Mouse (Mus musculus) forebrain, embryonic 11.5 days (tissue): ENCODE results near the gene Ywhah. TPM values are rescaled to one million over a fixed set of nuclear protein-coding genes. Genes with fewer than 3 reads are reported as not detected.

Experiments used
- ATAC-seq: fragments of 200-750 bp; cut with Nextera tagmentation; replicated peaks from 2 replicates; pipeline ENCODE4 v1.8.0; 2017; ENCODE audit warnings: moderate TSS enrichment; ENCODE audit not compliant: low FRiP score
- DNase-seq: peaks from one replicate; pipeline ENCODE4 v3.0.0-alpha.2; 2017; ENCODE audit warnings: low spot score
- H3K27ac ChIP-seq: fragments of 300-500 bp; sonication (generic); 2 replicates; pipeline ENCODE4 v1.5.1; 2014; ENCODE audit warnings: low read depth, low read length
- H3K27me3 ChIP-seq: fragments of 300-500 bp; sonication (generic); 2 replicates; pipeline ENCODE4 v1.6.1; 2014; ENCODE audit warnings: mild to moderate bottlenecking, low read length, mixed read lengths; ENCODE audit not compliant: control insufficient read depth, insufficient read depth
- H3K36me3 ChIP-seq: fragments of 300-500 bp; sonication (generic); 2 replicates; pipeline ENCODE4 v1.6.1; 2014; ENCODE audit warnings: mild to moderate bottlenecking, low read length, moderate library complexity, mixed read lengths; ENCODE audit not compliant: control insufficient read depth, insufficient read depth
- H3K4me1 ChIP-seq: fragments of 300-500 bp; sonication (generic); replicated peaks from 2 replicates; pipeline ENCODE4 v1.6.1; 2014; ENCODE audit warnings: low read length, mixed read lengths; ENCODE audit not compliant: control insufficient read depth, insufficient read depth
- H3K4me2 ChIP-seq: fragments of 300-500 bp; sonication (generic); 2 replicates; pipeline ENCODE4 v1.6.1; 2014; ENCODE audit warnings: low read depth, mild to moderate bottlenecking, low read length, moderate library complexity, mixed read lengths; ENCODE audit not compliant: severe bottlenecking
- H3K4me3 ChIP-seq: fragments of 300-500 bp; sonication (generic); 2 replicates; pipeline ENCODE4 v1.5.1; 2014; ENCODE audit warnings: low read depth, low read length
- H3K9ac ChIP-seq: fragments of 300-500 bp; sonication (generic); 2 replicates; pipeline ENCODE4 v1.6.1; 2014; ENCODE audit warnings: low read length
- H3K9me3 ChIP-seq: fragments of 300-500 bp; sonication (generic); 2 replicates; pipeline ENCODE4 v1.6.1; 2016; ENCODE audit warnings: low read length, mixed read lengths; ENCODE audit not compliant: control insufficient read depth
- WGBS: fragments of 180-500 bp; shearing (Covaris S2); extraction: QIAGEN DNeasy Blood & Tissue Kit; methylation state at CpG from one replicate; pipeline ENCODE4 v1.1.7; 2014; 5-methylcytosine and 5-hydroxymethylcytosine counted together
- polyA plus RNA-seq: library from polyadenylated mRNA; unstranded; fragments of >200 nt; fragmentation: Nextera tagmentation; extraction: Ambion mirVana; gene quantifications from 2 replicates; pipeline ENCODE4 v1.2.1, GENCODE M21; 2014

Gene Ywhah
- polyA plus RNA-seq, 1 experiment from 2014 or later: 436 TPM

- Histone ChIP-seq H3K4me2 (no peak overlapping the region), H3K4me3 (no peak overlapping the region), H3K9me3 (no peaks in the 10 kb centered on the region), H3K36me3 (no peaks in the 10 kb centered on the region), H3K4me1 (peaks cover 13% of the 10 kb centered on the region), H3K9ac (no peak overlapping the region), H3K27me3 (no peaks in the 10 kb centered on the region), H3K27ac (no peak overlapping the region)
- ATAC-seq (peak; percentile 66; the same call in 1 of the 2 replicates), DNase-seq (no peak)
- WGBS: 45% methylated on average over 8 of the region's 8 CpGs
Measured at GRCm38 (mm10) chr5:33006670-33007069, 11.9 kb upstream of the Ywhah start.

- Histone ChIP-seq H3K27ac (no peak overlapping the region), H3K4me2 (no peak overlapping the region), H3K9ac (no peak overlapping the region), H3K36me3 (no peaks in the 10 kb centered on the region), H3K4me3 (no peak overlapping the region), H3K27me3 (no peaks in the 10 kb centered on the region), H3K9me3 (no peaks in the 10 kb centered on the region), H3K4me1 (peaks cover 13% of the 10 kb centered on the region)
- ATAC-seq (no peak), DNase-seq (no peak)
- 70% methylated on average over 4 of the region's 4 CpGs for whole genome bisulfite sequencing
Measured at GRCm38 (mm10) chr5:33007371-33007770, 11.2 kb upstream of the Ywhah start.

GRCm38 (mm10) chr5:33009301-33009700 is 9.3 kb upstream of the Ywhah start:
- H3K4me2 ChIP-seq: no peak overlapping the region
- no peaks in the 10 kb centered on the region for H3K36me3 ChIP-seq
- peaks cover 13% of the 10 kb centered on the region for H3K4me1 ChIP-seq
- no peaks in the 10 kb centered on the region for H3K9me3 ChIP-seq
- WGBS: 58% methylated on average over 2 of the region's 2 CpGs
- H3K4me3 ChIP-seq: no peak overlapping the region
- H3K9ac ChIP-seq: no peak overlapping the region
- no peak overlapping the region for H3K27ac ChIP-seq
- DNase-seq: no peak
- no peak for ATAC-seq
- no peaks in the 10 kb centered on the region for H3K27me3 ChIP-seq

- no peak overlapping the region for H3K4me3 ChIP-seq
- no peaks in the 10 kb centered on the region for H3K36me3 ChIP-seq
- H3K9me3 ChIP-seq: no peaks in the 10 kb centered on the region
- H3K27me3 ChIP-seq: no peaks in the 10 kb centered on the region
- no peak overlapping the region; the same call in 1 of the 2 replicates for H3K27ac ChIP-seq
- peaks cover 13% of the 10 kb centered on the region for H3K4me1 ChIP-seq
- ATAC-seq (no peak), DNase-seq (no peak)
- H3K9ac ChIP-seq: no peak overlapping the region
- WGBS: 74% methylated on average over 14 of the region's 14 CpGs
- no peak overlapping the region for H3K4me2 ChIP-seq
Measured at GRCm38 (mm10) chr5:33009818-33010812, 8.5 kb upstream of the Ywhah start.

GRCm38 (mm10) chr5:33011132-33012106 is 7.2 kb upstream of the Ywhah start:
- 33% methylated on average over 15 of the region's 15 CpGs for WGBS
- DNase-seq: no peak

GRCm38 (mm10) chr5:33014096-33014495 is 4.5 kb upstream of the Ywhah start:
- no peaks in the 10 kb centered on the region for H3K9me3 ChIP-seq
- 61% methylated on average over 1 of the region's 1 CpGs for WGBS
- no peak for DNase-seq
- no peaks in the 10 kb centered on the region for H3K36me3 ChIP-seq
- peaks cover 15% of the 10 kb centered on the region for H3K4me1 ChIP-seq
- H3K9ac ChIP-seq: no peak overlapping the region
- H3K27me3 ChIP-seq: no peaks in the 10 kb centered on the region
- H3K27ac ChIP-seq: no peak overlapping the region
- H3K4me2 ChIP-seq: no peak overlapping the region
- no peak for ATAC-seq
- H3K4me3 ChIP-seq: no peak overlapping the region

More at GRCm38 (mm10) chr5:33011132-33012106, 7.2 kb upstream of the Ywhah start:
- peak overlapping the region; percentile 41 for H3K9ac ChIP-seq
- no peaks in the 10 kb centered on the region for H3K36me3 ChIP-seq
- H3K27ac ChIP-seq: peak overlapping the region; percentile 18; the same call in 1 of the 2 replicates
- H3K9me3 ChIP-seq: no peaks in the 10 kb centered on the region
- H3K4me3 ChIP-seq: no peak overlapping the region
- no peaks in the 10 kb centered on the region for H3K27me3 ChIP-seq
- ATAC-seq: 0 out of 2 replicates have a peak, but pooled peaks have one; percentile 30
- peaks cover 13% of the 10 kb centered on the region for H3K4me1 ChIP-seq
- H3K4me2 ChIP-seq: 0 out of 2 replicates have a peak overlapping the region, but pooled peaks have one; percentile 6

- Histone ChIP-seq H3K27ac (no peak overlapping the region), H3K9ac (no peak overlapping the region), H3K27me3 (no peaks in the 10 kb centered on the region), H3K36me3 (no peaks in the 10 kb centered on the region), H3K9me3 (no peaks in the 10 kb centered on the region), H3K4me3 (no peak overlapping the region), H3K4me1 (peaks cover 14% of the 10 kb centered on the region), H3K4me2 (no peak overlapping the region)
- DNase-seq (no peak), ATAC-seq (no peak)
- WGBS: 82% methylated on average over 5 of the region's 5 CpGs
Measured at GRCm38 (mm10) chr5:33015579-33015978, 3.0 kb upstream of the Ywhah start.

GRCm38 (mm10) chr5:33018189-33018560 is 441 bp upstream of the Ywhah start:
- H3K27ac ChIP-seq: peak overlapping the region; percentile 90
- H3K4me1 ChIP-seq: peaks cover 6% of the 10 kb centered on the region; the same call in 1 of the 2 replicates
- 5% methylated on average over 15 of the region's 15 CpGs for WGBS
- H3K9me3 ChIP-seq: no peaks in the 10 kb centered on the region
- no peaks in the 10 kb centered on the region for H3K27me3 ChIP-seq
- peak overlapping the region; percentile 96 for H3K9ac ChIP-seq
- ATAC-seq (peak; percentile 55; the same call in 1 of the 2 replicates), DNase-seq (no peak)
- peak overlapping the region; percentile 82 for H3K4me3 ChIP-seq
- peaks cover 2% of the 10 kb centered on the region; the same call in 1 of the 2 replicates for H3K36me3 ChIP-seq
- peak overlapping the region; percentile 76 for H3K4me2 ChIP-seq
